Mouse (Mus musculus) heart, postnatal 36 days (tissue): ENCODE results near the gene Slc23a4. TPM values are rescaled to one million over a fixed set of nuclear protein-coding genes. Genes with fewer than 3 reads are reported as not detected.

Experiments
- DNase-seq, 2 experiments: peaks; one replicate each; pipeline ENCODE4 v3.0.0; 2021 to 2022
- intact Hi-C: fragments of 180-260 bp; cut with DNase I; formaldehyde crosslinking; loops from one replicate; pipeline ENCODE4 v1.15.1; 2025
- total RNA-seq, 2 experiments: library from RNA; stranded (reverse); gene quantifications; 2 replicates each; pipeline ENCODE4 v1.2.3; 2021

Gene Slc23a4
- total RNA-seq = 1 to 10 TPM in 1 of 2 experiments, under 1 TPM in 1; 0.27 to 1.2 TPM

DNA sequence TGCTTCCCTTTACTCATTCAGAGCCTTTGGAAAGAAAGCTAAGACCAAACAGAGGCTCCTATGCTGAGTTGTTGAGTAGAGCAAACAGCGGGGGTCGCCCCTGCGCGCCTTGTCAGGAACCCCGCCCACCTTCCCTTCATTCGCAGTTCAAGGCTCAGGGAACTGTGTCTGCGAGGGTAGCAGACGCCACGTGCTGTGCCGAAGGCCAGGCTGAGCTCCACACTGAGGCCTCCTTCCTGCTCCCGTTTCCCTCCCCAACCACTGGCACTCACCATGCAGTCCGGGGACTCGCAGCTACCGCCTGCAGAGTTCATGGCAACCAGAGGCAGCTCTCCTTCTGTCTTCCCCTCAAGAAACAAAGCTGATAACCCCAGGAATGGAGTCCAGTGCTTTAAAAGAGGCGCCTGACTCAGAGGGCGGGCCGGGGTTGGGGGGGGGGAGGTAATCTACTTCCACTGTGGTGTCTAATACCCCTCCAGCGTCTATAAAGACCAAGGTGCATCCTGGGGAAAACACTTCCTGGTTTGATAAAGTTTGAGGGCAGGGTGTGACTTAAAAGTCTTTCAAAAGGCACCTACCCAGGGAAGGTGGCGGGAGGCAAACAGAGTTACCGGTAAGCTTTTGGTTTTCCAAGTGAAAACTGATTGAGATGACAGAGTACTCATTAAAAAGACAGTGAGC, at the start of gene Slc23a4:
Gene Slc23a4, minus strand, starts transcription at position 324 of the 681 bp plus-strand sequence.
- intact Hi-C loops = no loop called here
- no peak for DNase-seq

- no peak for DNase-seq
- intact Hi-C loops = no loop called here
Measured at GRCm38 (mm10) chr6:35033341-35033740, 45.1 kb upstream of the Slc23a4 start.

DNA sequence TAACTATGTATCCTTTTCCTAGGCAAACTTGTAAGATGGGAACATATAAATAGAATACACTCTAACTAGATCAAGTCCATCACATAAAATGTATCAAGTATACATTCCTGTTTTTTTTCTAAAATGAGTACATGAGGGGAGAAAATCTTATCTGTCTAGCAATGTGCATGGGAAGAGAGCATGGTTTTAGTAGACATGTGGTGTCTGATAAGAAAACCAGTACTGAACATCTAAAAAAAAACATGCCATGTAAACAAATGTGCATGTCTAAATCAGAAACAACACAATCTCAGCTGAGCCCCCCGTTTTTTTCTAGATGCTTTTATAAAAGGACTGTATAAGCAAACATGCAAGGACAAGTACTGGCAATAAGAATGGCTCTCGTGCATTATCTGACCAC, 44.5 kb upstream of the Slc23a4 start:
- no peak for DNase-seq
- intact Hi-C loops = no loop called here

GRCm38 (mm10) chr6:35030811-35031210, 42.6 kb upstream of the Slc23a4 start:
- intact Hi-C loops = no loop called here
- no peak for DNase-seq

GRCm38 (mm10) chr6:35030226-35030625, 42.0 kb upstream of the Slc23a4 start:
- DNase-seq = no peak
- intact Hi-C loops = no loop called here

GRCm38 (mm10) chr6:35028023-35028422, 39.8 kb upstream of the Slc23a4 start:
- DNase-seq = no peak
- intact Hi-C loops = no loop called here

GRCm38 (mm10) chr6:35027257-35027656, 39.1 kb upstream of the Slc23a4 start:
- DNase-seq = no peak
- intact Hi-C loops = no loop called here

GRCm38 (mm10) chr6:35016624-35017023, 28.4 kb upstream of the Slc23a4 start:
- intact Hi-C loops = no loop called here

GRCm38 (mm10) chr6:35011953-35012352, 23.7 kb upstream of the Slc23a4 start:
- intact Hi-C loops = no loop called here
- DNase-seq = no peak

More at GRCm38 (mm10) chr6:35016624-35017023, 28.4 kb upstream of the Slc23a4 start:
- no peak for DNase-seq

GRCm38 (mm10) chr6:35010705-35011104, 22.5 kb upstream of the Slc23a4 start:
- DNase-seq = no peak
- intact Hi-C loops = no loop called here

DNA sequence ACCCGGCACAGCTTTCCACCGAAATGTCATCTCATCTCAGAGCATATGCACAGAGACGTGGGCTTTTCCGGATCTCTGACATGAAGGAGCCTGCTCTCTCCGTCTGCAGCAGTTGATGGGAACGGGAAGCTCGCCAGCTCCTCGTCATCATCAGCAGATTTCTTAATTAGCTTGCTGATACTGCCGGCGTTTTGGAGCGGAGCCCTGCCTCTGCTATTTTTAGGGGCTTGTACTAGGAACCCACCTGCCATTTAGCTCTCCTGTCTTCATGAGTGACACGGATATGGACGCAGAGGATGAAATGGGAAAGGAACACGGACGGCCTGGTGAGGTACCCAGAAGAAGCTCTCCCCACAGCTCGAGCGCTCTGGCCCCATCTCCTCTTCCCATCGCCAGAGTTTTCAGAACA, 14.1 kb upstream of the Slc23a4 start:
- DNase-seq = peak; percentile 37 to 45
- intact Hi-C loops = loop anchor here (5.0 kb wide), 1 partner anchor 170 kb away; no protein-coding TSS in a partner anchor

DNA sequence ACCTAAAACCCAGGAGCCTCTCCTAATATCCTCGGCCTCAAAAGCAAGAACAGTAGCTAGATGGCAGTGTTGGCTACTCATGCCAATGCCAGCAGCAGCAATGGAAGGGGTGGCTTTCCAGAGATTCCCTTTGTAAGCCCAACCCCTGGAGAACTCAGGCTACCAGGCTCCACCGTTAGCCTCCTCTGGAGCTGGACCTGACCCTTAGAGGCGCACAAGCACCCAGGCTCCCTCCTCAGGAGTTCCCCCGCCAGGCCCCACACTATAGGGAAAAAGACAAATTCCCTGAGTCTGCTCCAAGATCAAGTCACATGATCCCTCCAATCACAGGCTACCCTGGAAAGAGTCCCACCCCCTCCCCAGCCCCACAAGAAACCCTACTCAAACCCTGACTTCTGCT, 10.9 kb upstream of the Slc23a4 start:
- intact Hi-C loops = loop anchor here (5.0 kb wide), 2 partner anchors 63 to 492 kb away; no protein-coding TSS in a partner anchor

DNA sequence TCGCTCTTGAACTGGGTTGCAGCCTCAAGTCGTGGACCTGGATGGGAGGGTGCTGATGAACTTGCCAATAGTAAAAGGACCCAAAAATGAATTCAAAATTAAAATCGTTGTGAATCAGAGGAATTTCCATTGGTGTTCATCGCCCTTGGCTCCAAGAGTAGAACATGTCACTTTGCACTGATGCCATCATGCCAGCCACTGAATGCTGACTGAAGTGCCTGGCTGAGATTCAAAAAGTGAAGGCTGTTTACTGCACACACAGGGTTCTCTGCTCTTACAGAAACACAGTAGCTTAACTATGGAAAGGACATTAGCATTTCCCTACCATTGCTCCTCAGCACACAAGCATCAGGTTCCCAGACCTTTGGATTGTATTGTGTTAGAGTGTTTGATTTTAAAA, 8.3 kb upstream of the Slc23a4 start:
- no peak for DNase-seq
- intact Hi-C loops = loop anchor here (5.0 kb wide), 2 partner anchors 66 to 489 kb away; no protein-coding TSS in a partner anchor

More for the DNA sequence above, 10.9 kb upstream of the Slc23a4 start:
- DNase-seq = no peak

DNA sequence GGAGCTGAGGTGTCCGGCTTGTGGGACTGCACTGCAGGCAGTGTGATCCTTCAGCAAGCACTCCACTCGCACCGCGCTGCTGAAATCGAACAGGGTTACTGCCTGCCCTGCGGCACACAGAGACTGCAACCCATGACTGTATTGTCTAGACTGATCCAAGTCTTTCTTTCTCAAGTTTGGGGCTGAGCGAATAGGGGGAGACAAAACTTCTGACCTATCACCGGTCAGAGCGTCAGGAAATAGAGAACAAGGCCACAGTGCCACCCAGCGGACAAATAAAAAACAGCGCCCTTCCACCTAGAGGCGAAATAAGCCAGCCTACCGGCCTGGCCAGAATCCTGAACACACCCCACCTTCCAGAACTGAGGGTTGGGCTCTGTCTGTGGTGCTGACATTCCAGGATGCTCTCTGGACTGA, 7.1 kb upstream of the Slc23a4 start:
- intact Hi-C loops = loop anchor here (5.0 kb wide), 2 partner anchors 67 to 488 kb away; no protein-coding TSS in a partner anchor
- peak; percentile 82 to 84 for DNase-seq

GRCm38 (mm10) chr6:34994692-34995091, 6.5 kb upstream of the Slc23a4 start:
- peak in 1 of 2 experiments; percentile 10 for DNase-seq
- intact Hi-C loops = loop anchor here (5.0 kb wide), 2 partner anchors 68 to 487 kb away; no protein-coding TSS in a partner anchor

DNA sequence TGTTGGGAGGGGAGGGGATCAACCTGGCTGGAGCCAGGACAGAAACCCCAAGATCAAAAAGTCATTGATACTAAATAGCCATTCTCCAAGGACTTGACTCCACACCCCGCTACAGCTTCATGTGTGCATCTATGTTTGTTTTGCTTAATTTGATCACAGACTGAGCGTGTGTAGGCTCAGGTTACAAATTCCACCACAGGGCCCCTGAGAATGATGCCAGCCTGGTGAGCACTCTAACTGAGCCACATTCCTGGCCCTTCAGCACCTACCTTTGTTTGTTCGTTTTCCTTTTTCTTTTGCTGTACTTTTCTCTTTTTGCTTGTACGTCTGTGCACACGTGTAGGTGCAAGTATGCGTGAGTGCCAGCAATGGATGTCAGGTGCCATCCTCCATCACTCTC, 1.1 kb upstream of the Slc23a4 start:
- no peak for DNase-seq
- intact Hi-C loops = no loop called here

DNA sequence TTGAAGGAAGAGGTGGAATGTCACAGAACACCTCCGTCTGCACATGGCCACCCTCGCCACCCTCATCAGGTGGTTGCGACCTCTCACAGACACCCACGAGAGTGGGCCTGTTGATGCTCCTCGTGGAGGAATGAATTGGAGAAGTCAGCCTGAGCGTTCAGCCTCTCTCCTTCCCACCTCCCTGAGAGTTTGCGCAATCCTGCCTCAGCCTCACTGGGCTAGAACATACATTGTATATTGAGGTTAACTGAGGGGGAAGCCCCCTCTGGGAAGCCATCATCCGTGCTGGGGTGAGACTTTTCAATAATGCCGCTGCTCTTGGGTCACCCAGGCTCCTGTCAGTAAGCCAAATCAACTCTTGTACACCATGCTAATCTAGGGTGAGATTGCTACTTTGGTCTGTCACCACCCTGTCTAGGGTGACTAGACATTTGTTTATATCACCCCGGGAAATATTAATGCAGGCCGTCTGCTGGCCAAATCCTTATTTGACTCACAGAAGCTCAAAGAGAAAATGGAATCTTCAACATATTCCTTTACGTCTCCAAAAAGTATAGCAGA, 1.0 kb downstream of the Slc23a4 start:
- no peak for DNase-seq
- intact Hi-C loops = no loop called here

- DNase-seq = no peak
- intact Hi-C loops = no loop called here
Measured at GRCm38 (mm10) chr6:34980661-34981060, 7.5 kb downstream of the Slc23a4 start.

GRCm38 (mm10) chr6:34979291-34979690, 8.9 kb downstream of the Slc23a4 start:
- intact Hi-C loops = no loop called here
- no peak for DNase-seq

DNA sequence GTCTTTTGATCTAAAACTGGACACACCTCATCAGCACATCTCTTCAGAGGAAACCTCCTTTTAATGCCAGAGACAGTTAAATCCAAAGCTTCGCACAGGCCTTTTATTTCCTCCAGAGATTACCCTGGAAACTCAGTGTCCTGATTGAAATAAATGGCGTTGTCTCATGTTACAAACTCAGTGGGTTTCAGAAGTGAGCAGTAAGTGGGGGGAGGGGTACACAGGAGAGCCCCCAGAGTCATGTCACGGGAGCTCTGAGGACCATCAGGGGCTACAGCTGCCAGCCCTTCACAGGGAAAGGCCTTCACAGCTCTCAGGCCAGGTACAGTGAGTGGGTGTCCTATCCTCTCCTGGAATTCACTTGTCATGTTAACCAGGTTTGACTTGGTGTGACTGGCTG, 17.0 kb downstream of the Slc23a4 start:
- DNase-seq = no peak
- intact Hi-C loops = no loop called here

- intact Hi-C loops = no loop called here
Measured at GRCm38 (mm10) chr6:34965819-34966539, 22.2 kb downstream of the Slc23a4 start.

More at GRCm38 (mm10) chr6:34965819-34966539, 22.2 kb downstream of the Slc23a4 start:
- no peak for DNase-seq
